Mouse (Mus musculus) right cerebral cortex, postnatal 25 days (tissue): ENCODE results near the gene Hps5.
"Not testable (repeated sequence)": the region's sequence is repeated elsewhere in the genome, so short reads cannot be mapped to it uniquely, and the experiment has no call there.

ENCODE experiments used
- DNase-seq: peaks from one replicate; pipeline ENCODE4 v3.0.0; 2022

Hps5 gene

DNA sequence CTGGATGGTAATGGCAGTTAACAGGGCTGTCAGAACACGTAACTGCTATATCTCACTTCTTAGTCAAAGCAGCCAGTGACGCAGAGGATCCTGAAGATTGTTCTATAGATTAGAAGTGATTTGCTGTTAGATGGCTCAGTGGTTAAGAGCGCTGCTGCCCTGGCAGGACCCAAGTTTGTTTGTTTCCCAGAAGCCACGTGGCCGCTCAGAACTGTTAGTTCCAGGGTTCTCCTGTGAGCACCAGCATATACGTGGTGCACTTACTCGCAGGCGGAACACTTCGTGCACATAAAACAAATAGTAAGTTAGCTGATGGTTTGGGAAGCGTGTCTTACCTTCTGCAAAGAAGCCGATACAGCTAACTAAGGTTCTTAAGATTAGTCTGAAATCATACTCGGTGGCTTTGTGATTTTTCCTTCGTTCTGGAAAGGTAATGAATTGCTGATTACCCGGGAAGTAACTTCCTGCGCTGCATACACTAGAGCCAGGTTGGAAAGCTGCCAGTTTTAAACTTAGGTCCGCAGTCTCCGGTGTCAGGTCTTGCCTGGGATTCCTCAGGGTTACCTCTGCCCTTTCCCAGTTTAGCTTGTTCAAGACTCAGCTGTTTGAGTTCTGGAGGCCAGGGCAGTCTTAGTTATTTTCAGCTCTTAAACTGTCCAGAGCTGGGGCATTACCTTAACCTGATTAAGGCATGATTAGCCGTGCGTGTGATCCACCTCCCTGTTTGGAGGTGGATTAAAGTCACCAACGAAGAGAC is 31.4 kb upstream of the Hps5 start:
- DNase-seq: no peak

- DNase-seq: not testable (repeated sequence)
These were observed 25.2 kb upstream of the Hps5 start for GRCm38 (mm10) chr7:46820876-46821632.

DNA sequence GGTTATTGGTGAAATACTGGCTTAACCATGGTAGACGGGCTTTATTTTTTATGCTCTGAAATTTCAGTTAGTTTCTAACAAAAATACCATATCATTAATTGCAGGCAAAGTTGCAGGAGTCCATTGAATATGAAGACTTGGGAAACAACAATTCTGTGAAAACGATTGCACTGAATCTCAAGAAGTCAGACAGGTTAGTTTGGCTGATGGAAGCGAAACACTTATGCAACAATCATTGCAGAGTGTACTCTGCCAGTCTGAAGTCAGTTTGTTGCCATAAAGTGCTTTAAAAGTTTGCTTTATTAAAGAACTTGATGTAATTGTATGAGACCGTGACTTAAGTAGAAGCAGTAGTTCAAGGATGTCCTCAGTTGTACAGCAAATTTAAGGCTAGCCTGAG is 18.1 kb upstream of the Hps5 start:
- no peak for DNase-seq

GRCm38 (mm10) chr7:46810325-46810724 is 14.5 kb upstream of the Hps5 start:
- no peak for DNase-seq

DNA sequence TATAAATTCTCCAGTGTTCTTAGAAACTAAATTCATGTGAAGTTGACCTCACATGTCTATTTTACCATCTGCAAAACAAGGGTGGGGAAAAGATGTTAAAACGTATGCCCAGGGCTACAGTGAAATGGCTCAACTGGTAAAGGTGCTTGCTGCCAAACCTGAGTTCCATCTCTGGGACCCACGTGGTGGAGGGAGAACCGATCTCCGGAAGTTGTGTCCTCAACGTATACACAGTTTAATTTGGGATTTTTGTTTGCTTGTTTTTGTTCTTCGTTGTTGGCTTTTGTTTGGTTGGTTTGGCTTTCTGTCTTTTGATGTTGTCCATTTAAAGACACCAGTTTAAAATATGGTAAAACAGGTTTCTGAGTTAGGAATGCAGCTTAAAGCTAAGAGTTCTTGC is 915 bp upstream of the Hps5 start:
- DNase-seq: no peak

DNA sequence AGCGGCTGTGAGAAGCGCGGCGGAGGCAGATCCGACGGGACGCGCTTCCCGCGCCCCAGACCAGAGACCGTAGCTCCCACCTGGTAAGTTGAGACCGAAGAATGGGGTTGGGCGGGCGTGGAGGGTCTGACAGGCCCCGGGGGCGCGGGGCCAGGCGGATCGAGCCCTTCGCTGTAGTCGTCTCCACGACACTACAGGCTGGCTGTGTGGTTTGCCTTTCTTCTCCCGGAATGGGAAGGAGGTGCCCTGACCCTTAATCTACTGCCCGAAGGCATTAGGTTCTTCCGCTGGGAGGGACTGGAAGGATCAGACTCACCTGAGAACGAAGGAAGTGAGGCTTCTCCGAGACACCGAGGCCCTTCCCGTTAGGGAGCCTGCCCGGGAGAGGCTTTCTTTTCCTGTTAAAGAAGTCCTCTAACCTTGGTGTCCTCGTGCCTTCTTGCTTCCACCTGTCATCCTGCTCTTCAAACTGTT is 379 bp upstream of the Hps5 start:
- no peak for DNase-seq

DNA sequence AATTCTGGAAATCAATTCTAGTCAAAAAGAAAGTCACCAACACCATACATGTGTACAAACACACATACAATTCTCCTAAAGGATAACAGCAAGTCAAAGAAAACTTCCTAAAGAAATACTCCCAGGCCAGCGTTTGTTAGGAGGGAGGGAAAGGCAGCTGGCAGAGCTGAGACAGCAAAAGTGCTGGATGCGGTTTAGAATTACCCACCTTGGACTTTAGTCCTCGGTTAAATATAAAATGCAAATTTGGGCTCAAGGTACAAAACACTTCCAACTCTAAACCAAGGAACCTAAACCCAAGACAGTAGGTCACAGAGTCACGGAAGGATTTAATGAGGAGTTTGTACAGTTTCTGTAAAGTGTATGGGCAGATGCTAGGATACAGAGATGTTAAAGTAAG is 2.0 kb downstream of the Hps5 start:
- DNase-seq: no peak

GRCm38 (mm10) chr7:46789177-46789849 is 6.6 kb downstream of the Hps5 start:
- DNase-seq: no peak

DNA sequence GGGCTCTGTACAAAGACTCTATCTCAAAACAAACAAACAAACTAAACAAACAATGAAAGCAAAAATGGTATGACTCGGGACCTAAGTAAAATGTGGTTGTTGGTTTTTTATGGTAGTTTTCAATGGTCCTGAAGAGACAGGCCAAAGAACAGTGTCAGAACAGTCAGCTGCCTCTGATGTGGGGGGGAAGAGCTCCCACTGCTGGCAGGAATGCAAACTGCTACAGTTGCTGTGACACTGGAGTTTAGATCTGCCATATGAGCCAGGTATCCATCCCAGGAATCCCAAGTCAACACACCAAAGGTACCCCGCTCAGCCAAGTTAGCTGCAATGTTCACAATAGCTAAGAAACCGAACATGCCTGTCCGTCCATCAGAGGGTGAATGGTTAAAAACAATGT is 25.2 kb downstream of the Hps5 start:
- DNase-seq: no peak

- no peak for DNase-seq
These were observed 27.4 kb downstream of the Hps5 start for GRCm38 (mm10) chr7:46768451-46768850.

DNA sequence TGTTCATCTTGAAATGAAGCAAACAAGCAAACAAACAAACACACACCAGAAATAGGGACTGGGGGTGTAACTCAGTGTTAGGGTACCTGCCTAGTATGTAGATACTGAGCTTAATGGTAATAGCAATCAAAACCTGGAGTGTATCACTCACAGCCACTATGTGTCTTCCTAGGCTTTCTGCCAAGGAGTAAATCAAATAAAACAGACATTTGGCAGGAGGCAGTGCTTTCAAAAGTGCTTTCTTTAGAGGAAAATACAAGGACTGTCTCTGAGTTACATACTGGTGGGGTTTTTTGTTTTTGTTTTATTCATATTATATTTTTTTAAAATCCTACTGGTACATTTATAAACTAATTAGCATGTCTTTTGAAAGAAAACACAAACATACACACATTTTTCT is 28.5 kb downstream of the Hps5 start:
- DNase-seq: no peak

- DNase-seq: no peak
These were observed 31.2 kb downstream of the Hps5 start for GRCm38 (mm10) chr7:46764672-46765071.

GRCm38 (mm10) chr7:46762601-46763000 is 33.3 kb downstream of the Hps5 start:
- DNase-seq: no peak

- no peak for DNase-seq
These were observed 34.6 kb downstream of the Hps5 start for GRCm38 (mm10) chr7:46761049-46761795.

DNA sequence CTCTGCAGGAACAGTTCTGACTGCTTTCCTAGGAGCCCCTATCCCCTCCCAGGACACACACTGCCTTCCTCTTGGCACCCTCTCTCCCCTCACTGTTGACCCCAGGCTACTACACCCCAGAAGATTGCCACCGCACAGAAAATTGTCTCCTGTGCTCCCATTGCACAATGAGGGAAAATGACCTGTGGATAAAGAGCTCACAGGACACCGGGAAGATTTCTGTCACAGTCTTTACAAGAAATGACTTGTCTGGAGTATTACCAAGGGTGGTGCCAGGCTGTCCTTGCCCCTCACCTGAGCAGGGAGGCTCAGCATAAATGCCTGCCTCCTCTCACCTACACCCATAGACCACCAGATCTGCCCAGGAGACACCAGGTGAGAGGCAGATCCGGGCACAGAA is 44.4 kb downstream of the Hps5 start, which contains the start of gene Saa2:
Saa2 (plus strand) TSS at position 301 of the 400 bp plus-strand sequence.
- no peak for DNase-seq

GRCm38 (mm10) chr7:46748459-46748858 is 47.4 kb downstream of the Hps5 start:
- no peak for DNase-seq

GRCm38 (mm10) chr7:46746381-46746780 is 49.5 kb downstream of the Hps5 start:
- no peak for DNase-seq

- DNase-seq: no peak
These were observed 50.0 kb downstream of the Hps5 start for GRCm38 (mm10) chr7:46745816-46746215.

- not testable (repeated sequence) for DNase-seq
These were observed 53.0 kb downstream of the Hps5 start, which contains the start of gene Saa1 for GRCm38 (mm10) chr7:46742880-46743279. Gene Saa1 (minus strand): TSS chr7:46742980.

DNA sequence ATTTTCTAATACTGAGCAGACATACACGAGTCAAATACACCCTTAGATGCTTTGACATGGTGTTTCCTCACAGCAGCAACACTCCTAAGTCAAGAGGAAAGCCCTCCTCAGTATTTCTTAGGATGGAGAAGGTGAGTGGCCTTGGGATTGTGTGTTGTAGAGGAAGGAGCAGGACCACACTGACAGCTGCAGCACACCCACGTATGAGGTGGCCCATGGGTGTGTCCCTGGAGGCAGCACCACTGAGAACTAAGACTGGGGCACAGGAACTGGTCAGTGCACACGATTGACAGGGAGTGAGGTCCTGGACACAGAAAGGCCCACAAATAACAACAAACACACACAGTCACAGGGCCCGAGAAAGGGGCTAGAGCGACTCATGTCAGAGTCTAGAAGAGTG is 55.8 kb downstream of the Hps5 start:
- not testable (repeated sequence) for DNase-seq

DNA sequence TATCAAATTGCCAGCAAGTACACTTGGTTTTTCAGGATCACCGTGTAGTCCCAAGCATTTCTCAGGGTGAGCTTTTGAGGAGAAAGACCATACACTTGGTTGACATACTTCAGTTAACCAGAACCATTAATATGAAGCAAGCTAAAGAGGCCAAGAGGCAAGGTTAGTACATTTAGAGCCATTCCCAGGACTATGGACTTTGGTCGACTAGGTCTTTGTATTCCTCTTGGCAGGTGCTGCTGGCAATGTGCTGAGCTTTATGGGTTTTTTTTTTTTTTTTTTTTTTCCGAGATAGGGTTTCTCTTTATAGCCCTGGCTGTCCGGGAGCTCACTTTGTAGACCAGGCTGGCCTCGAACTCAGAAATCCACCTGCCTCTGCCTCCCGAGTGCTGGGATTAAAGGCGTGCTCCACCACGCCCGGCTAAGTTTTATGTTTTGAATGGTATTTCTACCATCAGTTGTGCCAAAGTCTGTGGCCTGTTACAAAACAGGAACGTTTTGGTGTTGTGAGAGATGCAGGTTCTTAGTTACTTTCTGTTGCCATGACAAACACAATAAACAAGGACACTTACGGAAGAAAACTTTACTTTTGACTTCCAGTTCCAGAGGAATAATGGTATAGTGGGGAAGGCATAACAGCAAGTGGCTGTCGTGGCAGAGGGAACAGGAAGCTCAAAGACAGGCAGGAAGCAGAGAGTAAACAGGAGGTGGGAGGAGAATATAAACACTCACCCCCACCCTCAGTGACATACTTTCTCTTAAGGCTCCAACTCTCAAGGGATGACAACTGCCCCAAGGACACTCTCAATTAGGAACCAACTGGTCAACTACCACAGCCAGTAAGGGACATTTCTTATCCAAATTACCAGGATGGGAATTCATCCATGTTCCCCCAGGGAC is 57.1 kb downstream of the Hps5 start:
- no peak for DNase-seq

GRCm38 (mm10) chr7:46734983-46735382 is 60.9 kb downstream of the Hps5 start:
- DNase-seq: no peak
